Mouse (Mus musculus): ENCODE measurements around the gene Mst1r. TPM values are rescaled to one million over a fixed set of nuclear protein-coding genes. Genes with fewer than 3 reads are reported as not detected.

Gene Mst1r
- total and polyA plus RNA-seq, 3 experiments = not detected

DNA sequence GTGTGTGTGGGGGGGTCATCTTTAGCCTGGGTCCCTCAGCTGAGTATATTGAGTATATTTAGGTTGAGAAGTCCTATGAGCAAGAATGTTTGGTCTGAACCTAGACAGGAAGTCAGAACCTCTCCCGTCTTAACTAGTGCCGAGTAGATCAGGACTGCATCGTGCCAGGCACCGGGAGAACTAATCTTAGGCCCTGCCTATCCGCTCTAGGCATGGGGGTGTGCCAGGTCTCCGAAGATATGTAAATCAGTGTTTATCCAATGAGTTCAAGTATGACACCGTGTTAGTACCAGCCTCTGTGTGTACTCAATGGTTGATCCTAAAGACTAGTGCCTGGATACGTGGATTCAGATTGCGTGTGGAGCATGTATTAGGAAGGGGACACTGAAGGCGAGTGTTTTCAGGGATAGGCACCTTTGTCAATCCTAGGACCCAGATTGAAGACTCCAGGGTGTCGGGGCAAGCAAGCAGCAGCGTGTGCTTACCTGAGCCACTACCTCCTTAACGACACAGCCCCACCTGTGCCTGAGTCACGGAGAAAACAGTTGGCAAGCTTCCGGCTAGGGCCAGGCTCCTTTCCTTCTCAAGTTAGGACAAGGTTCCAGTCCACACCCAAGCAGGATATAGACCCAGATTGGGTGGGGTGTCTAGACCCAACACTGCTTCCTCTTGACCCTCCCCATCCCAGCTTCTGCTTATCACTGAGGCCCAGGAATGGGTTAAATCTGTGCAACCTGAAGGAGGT is 3.5 kb downstream of the Mst1r start:
- H3K79me2 ChIP-seq (replicated peaks; ENCODE audit: control insufficient read depth, extremely low read depth, insufficient read depth, poor library complexity, severe bottlenecking) = no peaks in the 10 kb centered on the region
- H3K27ac ChIP-seq (ENCODE audit: insufficient read depth, low read depth) = no peak overlapping the region
- DNase-seq (ENCODE audit: extremely low read depth) = no peak
- no peaks in the 10 kb centered on the region for H3K36me3 ChIP-seq (replicated peaks in 1 of 2; ENCODE audit: control insufficient read depth in 1 of 2, insufficient read depth in 1 of 2, low read length in 1 of 2)
- TF ChIP-seq JUND (conservative IDR thresholded peaks at IDR 0.05; ENCODE audit: low read depth, low read length) (no peak), USF2 (conservative IDR thresholded peaks at IDR 0.05; ENCODE audit: low read depth, low read length) (no peak), NRF1 (IDR thresholded peaks at IDR 0.05; ENCODE audit: low read depth, low read length) (no peak), MEF2A (IDR thresholded peaks at IDR 0.05; ENCODE audit: borderline replicate concordance, low read depth, low read length) (no peak), BHLHE40 (IDR thresholded peaks at IDR 0.05; ENCODE audit: low read depth, low read length) (no peak), POLR2A (IDR thresholded peaks at IDR 0.05; ENCODE audit: low read depth, low read length) (no peak), TBP (conservative IDR thresholded peaks at IDR 0.05; ENCODE audit: low read depth, low read length) (no peak), CHD1 (IDR thresholded peaks at IDR 0.05; ENCODE audit: low read depth, low read length) (no peak), JUN (IDR thresholded peaks at IDR 0.05; ENCODE audit: insufficient read depth, low read depth, low read length) (no peak), CTCF (conservative IDR thresholded peaks at IDR 0.05 in 1 of 2, IDR thresholded peaks at IDR 0.05 in 1 of 2; ENCODE audit: low read depth in 2 of 2, low read length in 2 of 2) (no peak), MAFK (IDR thresholded peaks at IDR 0.05; ENCODE audit: insufficient replicate concordance, low read length) (no peak), MYC (IDR thresholded peaks at IDR 0.05; ENCODE audit: low read depth, low read length) (no peak), MAZ (IDR thresholded peaks at IDR 0.05; ENCODE audit: low read depth, low read length) (no peak), ETS1 (conservative IDR thresholded peaks at IDR 0.05; ENCODE audit: low read depth, low read length) (no peak), NELFE (IDR thresholded peaks at IDR 0.05; ENCODE audit: low read depth, low read length) (no peak), UBTF (IDR thresholded peaks at IDR 0.05; ENCODE audit: low read depth, low read length) (no peak)
- dilution Hi-C loops (cut with MboI; ENCODE audit: extremely low pct_ligation_motif_present, extremely low pct_unique_long_range_greater_than_20kb, low sequenced_read_pairs) (no loop called here), in situ Hi-C loops (cut with MboI; ENCODE audit: low pct_ligation_motif_present, low pct_unique_long_range_greater_than_20kb, low sequenced_read_pairs) (loop anchor here (5.0 kb wide), 1 partner anchor 157 kb away; no protein-coding TSS in a partner anchor)
- H3K4me1 ChIP-seq (ENCODE audit: control insufficient read depth in 1 of 2, insufficient read depth in 2 of 2) = peaks cover 7 to 12% of the 10 kb centered on the region in 2 experiments
- no peak overlapping the region for H3K4me2 ChIP-seq (ENCODE audit: insufficient read depth, low read depth, poor library complexity, severe bottlenecking)
- H3K9ac ChIP-seq (ENCODE audit: insufficient read depth, low read depth) = no peak overlapping the region
- H3K4me3 ChIP-seq (replicated peaks in 1 of 3; ENCODE audit: low read depth in 2 of 3, low read length in 2 of 3, poor library complexity in 1 of 3) = no peak overlapping the region
- peaks cover 61% of the 10 kb centered on the region for H3K27me3 ChIP-seq (replicated peaks)
- no peaks in the 10 kb centered on the region for H3K9me3 ChIP-seq (replicated peaks; ENCODE audit: low read length)

DNA sequence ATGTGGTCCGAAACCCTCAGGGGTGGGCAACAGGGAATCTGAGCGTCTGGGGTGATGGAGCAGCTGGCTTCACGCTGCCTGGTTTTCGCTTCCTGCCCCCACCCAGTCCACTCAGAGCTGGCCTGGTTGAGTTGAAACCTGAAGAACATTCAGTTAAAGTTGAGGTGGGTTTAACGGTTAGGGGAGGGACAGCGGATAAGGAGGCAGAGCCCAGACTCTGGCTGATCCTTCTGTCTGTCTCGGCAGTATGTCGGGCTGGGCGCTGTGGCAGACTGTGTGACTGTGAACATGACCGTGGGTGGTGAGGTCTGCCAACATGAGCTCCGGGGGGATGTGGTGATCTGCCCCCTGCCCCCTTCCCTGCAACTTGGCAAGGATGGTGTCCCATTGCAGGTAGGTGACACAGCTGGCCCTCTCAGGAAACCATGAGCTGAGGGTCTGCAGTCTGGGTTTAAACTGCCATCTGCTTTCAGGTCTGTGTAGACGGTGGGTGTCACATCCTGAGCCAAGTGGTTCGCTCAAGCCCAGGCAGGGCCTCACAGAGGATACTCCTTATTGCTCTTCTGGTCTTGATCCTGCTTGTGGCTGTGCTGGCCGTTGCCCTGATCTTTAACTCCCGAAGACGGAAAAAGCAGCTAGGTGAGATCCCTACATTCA is 8.2 kb downstream of the Mst1r start:
- H3K27me3 ChIP-seq (replicated peaks) = peaks cover 90% of the 10 kb centered on the region
- TF ChIP-seq USF1 (IDR thresholded peaks at IDR 0.05; ENCODE audit: low read depth, low read length) = no peak
- no peak for TF ChIP-seq CHD2 (IDR thresholded peaks at IDR 0.05; ENCODE audit: low read length)
- no peak for TF ChIP-seq CTCF (conservative IDR thresholded peaks at IDR 0.05 in 1 of 2, IDR thresholded peaks at IDR 0.05 in 1 of 2; ENCODE audit: low read depth in 2 of 2, low read length in 2 of 2)
- dilution Hi-C loops (cut with MboI; ENCODE audit: extremely low pct_ligation_motif_present, extremely low pct_unique_long_range_greater_than_20kb, low sequenced_read_pairs) = no loop called here

More for the DNA sequence above, 8.2 kb downstream of the Mst1r start:
- H3K9me3 ChIP-seq (replicated peaks; ENCODE audit: low read length) = no peaks in the 10 kb centered on the region
- no peak overlapping the region for H3K4me3 ChIP-seq (replicated peaks in 1 of 3; ENCODE audit: low read depth in 2 of 3, low read length in 2 of 3, poor library complexity in 1 of 3)
- peaks cover 0 to 8% of the 10 kb centered on the region in 2 experiments; a peak in 2 of 4 replicates for H3K4me1 ChIP-seq (ENCODE audit: control insufficient read depth in 1 of 2, insufficient read depth in 2 of 2)
- no peaks in the 10 kb centered on the region for H3K79me2 ChIP-seq (replicated peaks; ENCODE audit: control insufficient read depth, extremely low read depth, insufficient read depth, poor library complexity, severe bottlenecking)
- H3K36me3 ChIP-seq (replicated peaks in 1 of 2; ENCODE audit: control insufficient read depth in 1 of 2, insufficient read depth in 1 of 2, low read length in 1 of 2) = no peaks in the 10 kb centered on the region
- H3K9ac ChIP-seq (ENCODE audit: insufficient read depth, low read depth) = no peak overlapping the region
- no peak overlapping the region for H3K27ac ChIP-seq (ENCODE audit: insufficient read depth, low read depth)
- H3K4me2 ChIP-seq (ENCODE audit: insufficient read depth, low read depth, poor library complexity, severe bottlenecking) = no peak overlapping the region
- DNase-seq (ENCODE audit: extremely low read depth) = no peak
- in situ Hi-C loops (cut with MboI; ENCODE audit: low pct_ligation_motif_present, low pct_unique_long_range_greater_than_20kb, low sequenced_read_pairs) = loop anchor here (5.0 kb wide), 1 partner anchor 152 kb away; no protein-coding TSS in a partner anchor
